Mouse (Mus musculus) adipocyte (in vitro differentiated cells): ENCODE measurements around the gene Trim56.

Source experiments
- DNase-seq: peaks from one replicate; pipeline ENCODE4 v3.0.0-alpha.2; 2016; ENCODE audit warnings: low spot score

The Trim56 gene

GRCm38 (mm10) chr5:137075726-137076125 is 40.3 kb downstream of the Trim56 start:
- DNase-seq, result no peak

- peak; percentile 78 for DNase-seq
These were observed 41.8 kb downstream of the Trim56 start for GRCm38 (mm10) chr5:137074191-137074651.

- DNase-seq, result no peak
These were observed 42.9 kb downstream of the Trim56 start for GRCm38 (mm10) chr5:137073141-137073540.

- DNase-seq, result peak; percentile 99
These were observed 43.7 kb downstream of the Trim56 start, which contains the start of gene Serpine1 for GRCm38 (mm10) chr5:137072079-137072960. Gene Serpine1, minus strand, starts transcription at chr5:137072268.

- peak; percentile 26 for DNase-seq
These were observed 45.0 kb downstream of the Trim56 start for GRCm38 (mm10) chr5:137070881-137071605.

- DNase-seq, result no peak
These were observed 47.3 kb downstream of the Trim56 start for GRCm38 (mm10) chr5:137068711-137069110.

GRCm38 (mm10) chr5:137065923-137066322 is 50.1 kb downstream of the Trim56 start:
- DNase-seq, result no peak

- DNase-seq, result no peak
These were observed 50.6 kb downstream of the Trim56 start for GRCm38 (mm10) chr5:137065454-137065853.

GRCm38 (mm10) chr5:137062601-137063000 is 53.4 kb downstream of the Trim56 start:
- no peak for DNase-seq

- peak; percentile 62 for DNase-seq
These were observed 54.1 kb downstream of the Trim56 start for GRCm38 (mm10) chr5:137061809-137062481.
